Mouse (Mus musculus) right cerebral cortex, adult 2 months (tissue): ENCODE data around the gene Prpf18.
A peak's percentile ranks its signal among the peaks of the same experiment; 100 is the strongest.
"Not testable (repeated sequence)": the region's sequence is repeated elsewhere in the genome, so short reads cannot be mapped to it uniquely, and the experiment has no call there.

Experiments
- DNase-seq, 2 experiments: peaks; one replicate each; pipeline ENCODE4 v3.0.0; 2021 to 2022; ENCODE audit warnings: low spot score in 2 of 2

The Prpf18 gene

DNA sequence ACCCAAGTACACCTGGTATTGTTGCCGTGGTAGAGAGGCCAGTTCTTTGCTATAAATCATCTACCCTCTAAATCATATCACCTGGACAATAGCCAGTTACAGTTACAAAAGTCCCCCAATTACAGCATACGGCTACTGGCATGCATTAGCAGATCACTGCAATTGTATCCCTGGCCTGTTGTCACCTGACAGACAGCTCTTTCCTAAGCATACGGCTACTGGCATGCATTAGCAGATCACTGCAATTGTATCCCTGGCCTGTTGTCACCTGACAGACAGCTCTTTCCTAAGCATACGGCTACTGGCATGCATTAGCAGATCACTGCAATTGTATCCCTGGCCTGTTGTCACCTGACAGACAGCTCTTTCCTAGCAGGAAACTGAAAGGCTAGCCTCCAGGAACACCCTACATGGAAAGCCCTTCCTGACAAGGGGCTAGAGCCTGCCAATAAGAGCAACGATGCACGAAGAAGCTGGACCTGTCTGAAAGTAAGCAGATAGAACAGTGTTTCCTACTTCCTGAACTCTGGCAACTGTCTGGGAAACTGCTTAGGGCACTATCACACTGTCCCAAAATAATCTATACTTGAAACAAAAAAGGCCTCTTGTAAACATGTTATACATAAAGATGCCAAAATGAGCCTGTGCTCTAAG is 37.5 kb downstream of the Prpf18 start:
- DNase-seq, result not testable (repeated sequence)

GRCm38 (mm10) chr2:4611704-4612103 is 40.2 kb downstream of the Prpf18 start:
- no peak for DNase-seq

- no peak for DNase-seq
These were observed 40.6 kb downstream of the Prpf18 start for GRCm38 (mm10) chr2:4611295-4611694.

GRCm38 (mm10) chr2:4609433-4609832 is 42.5 kb downstream of the Prpf18 start:
- no peak for DNase-seq

- no peak for DNase-seq
These were observed 43.7 kb downstream of the Prpf18 start for GRCm38 (mm10) chr2:4608253-4608652.

DNA sequence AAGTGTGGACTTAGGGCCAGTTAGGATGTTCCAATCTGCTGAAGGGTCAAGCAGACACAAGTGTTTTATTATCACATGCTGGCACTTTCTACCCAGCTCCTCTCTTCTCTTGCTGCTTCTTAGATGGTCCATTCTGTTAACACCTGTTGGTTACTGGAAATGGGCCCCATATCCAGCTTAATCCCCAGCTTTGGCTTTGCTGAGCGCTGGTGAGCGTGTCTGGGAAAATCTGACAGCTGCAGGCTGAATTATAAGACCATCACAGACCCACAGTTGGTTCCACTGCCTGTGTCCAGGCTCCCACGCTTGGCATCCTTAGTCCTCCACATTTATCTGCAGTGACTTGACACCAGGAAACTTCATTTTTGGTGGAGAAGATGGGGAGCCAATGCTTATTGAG is 45.4 kb downstream of the Prpf18 start:
- DNase-seq, result no peak

- DNase-seq, result no peak
These were observed 48.5 kb downstream of the Prpf18 start for GRCm38 (mm10) chr2:4603361-4603945.

DNA sequence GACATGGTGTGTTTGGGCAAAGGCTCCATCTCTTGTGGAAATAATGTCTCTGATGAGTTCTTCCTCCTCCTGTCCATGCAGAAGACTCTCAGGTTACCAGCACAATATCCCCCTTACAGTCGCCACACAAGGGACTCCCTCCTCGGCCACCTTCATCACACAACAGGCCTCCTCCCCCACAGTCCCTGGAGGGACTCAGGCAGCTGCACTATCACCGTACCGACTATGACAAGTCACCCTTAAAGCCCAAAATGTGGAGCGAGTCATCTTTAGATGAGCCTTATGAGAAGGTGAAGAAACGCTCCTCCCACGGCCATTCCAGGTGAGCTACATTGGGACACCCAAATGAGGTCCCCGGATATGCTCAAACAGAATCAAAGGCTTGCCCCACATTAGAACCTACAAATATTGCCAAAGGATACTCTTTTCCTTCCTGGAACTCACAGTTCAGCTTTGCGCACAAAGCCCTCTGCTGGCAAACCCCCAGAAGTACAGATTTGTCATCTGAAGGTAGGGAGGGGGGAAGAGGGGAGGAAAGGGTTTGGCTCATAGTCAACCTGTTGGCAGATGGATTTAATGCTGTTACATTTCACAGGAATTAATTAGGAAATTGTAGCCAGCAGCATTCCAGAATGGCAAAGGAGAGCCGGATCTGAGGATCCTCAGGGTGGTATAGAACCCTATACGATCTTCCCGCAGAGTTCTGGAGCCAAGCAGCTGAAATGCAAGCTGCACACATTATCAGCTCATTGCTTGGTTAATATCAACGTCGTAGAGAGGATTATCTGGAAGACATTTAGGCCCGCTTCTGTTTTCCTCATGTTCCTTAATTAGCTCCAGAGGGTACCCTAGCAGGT is 50.7 kb downstream of the Prpf18 start:
- DNase-seq, result peak; percentile 58 to 80

GRCm38 (mm10) chr2:4596992-4597391 is 54.9 kb downstream of the Prpf18 start:
- no peak for DNase-seq

- DNase-seq, result no peak
These were observed 58.0 kb downstream of the Prpf18 start for GRCm38 (mm10) chr2:4593878-4594387.

DNA sequence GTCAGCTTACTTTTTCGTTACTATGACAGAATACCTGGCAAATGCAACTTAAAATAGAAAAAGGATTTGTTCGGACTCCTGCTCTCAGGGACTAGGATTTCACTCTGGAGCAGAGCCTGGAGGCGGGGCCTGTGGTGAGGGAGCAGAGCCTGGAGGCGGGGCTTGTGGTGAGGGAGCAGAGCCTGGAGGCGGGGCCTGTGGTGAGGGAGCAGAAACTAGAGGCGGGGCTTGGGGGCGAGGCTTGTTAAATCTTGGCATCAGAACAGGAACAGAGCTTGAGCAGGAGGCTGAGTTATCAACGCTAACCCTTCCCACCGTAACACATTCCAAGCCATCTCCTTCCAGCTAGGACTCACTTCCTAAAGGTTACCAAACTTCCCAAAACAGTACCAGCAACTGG is 58.5 kb downstream of the Prpf18 start:
- DNase-seq, result no peak

DNA sequence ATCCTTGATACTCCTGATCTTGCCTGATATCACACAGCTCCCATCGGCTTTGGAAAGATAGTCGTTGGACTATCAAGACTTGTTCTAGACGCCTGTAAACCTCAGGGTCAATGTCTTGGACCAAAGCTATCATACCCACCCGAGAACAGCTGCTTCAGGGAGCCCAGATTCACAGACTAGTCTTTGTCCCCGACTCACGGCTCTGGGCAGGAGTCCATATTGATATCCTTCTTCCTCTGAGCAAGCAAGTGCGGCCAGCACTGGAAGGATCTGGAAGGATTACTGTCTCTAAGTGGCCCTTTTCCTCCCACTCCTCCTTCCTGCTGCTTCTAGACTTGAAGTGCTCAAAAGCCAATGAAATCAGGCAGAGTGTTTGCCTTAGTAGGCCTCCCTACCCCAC is 59.2 kb downstream of the Prpf18 start:
- DNase-seq, result no peak

- no peak for DNase-seq
These were observed 60.3 kb downstream of the Prpf18 start for GRCm38 (mm10) chr2:4591647-4592046.

DNA sequence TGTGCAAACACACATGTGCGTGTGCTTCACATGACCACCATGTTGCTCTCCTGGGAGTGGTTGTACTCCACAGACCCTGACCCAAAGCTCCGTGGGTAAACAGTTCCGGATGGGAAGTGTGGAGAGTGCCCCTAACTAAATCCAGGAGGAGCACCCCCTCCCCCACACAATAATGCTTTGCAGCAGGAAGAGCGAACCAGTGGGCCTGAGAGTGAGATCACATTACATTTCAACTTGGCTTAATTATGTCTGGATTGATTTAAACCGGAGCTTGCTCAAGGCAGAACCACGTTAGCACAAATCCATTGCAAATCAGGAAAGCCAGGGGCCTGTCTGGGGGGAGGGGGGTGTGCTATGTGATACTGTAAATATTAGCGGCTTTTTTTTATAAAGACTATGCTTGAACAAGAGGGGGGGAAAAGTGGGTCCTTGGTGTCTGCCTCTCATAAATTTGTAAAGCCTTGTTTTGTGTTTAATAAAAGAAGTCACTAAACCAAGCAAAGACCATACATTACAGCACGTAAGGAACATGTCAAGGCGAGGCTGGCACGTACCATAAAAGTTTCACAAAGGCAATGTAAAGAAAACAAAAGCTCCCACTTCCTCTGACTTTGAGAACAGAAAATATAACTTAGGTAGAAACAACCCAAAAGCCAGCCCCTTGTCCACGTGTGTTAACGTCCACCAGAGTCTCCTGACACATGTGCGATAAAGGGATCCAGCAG is 64.1 kb downstream of the Prpf18 start:
- no peak for DNase-seq

- no peak for DNase-seq
These were observed 65.7 kb downstream of the Prpf18 start for GRCm38 (mm10) chr2:4586245-4586644.

GRCm38 (mm10) chr2:4584252-4584651 is 67.7 kb downstream of the Prpf18 start:
- DNase-seq, result no peak

DNA sequence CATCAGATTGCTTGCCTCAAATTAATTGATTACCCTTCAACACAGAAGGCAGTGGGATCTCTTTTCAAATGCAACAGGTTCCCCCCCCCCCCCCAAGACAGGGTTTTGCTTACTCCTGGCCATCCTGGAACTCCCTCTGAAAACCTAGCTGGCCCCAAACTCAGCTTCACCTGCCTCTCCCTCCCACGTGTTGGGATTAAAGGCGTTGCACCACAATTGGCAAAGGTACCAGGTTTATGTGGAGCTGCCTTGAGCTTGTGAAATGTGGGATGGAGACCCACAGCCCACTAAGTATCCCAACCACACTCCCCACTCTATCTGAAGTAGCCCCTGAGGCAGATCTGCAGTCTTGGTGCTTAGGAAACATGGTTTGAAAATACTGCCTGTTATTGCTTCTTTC is 69.0 kb downstream of the Prpf18 start:
- DNase-seq, result no peak

- DNase-seq, result no peak
These were observed 71.2 kb downstream of the Prpf18 start for GRCm38 (mm10) chr2:4580666-4581065.

DNA sequence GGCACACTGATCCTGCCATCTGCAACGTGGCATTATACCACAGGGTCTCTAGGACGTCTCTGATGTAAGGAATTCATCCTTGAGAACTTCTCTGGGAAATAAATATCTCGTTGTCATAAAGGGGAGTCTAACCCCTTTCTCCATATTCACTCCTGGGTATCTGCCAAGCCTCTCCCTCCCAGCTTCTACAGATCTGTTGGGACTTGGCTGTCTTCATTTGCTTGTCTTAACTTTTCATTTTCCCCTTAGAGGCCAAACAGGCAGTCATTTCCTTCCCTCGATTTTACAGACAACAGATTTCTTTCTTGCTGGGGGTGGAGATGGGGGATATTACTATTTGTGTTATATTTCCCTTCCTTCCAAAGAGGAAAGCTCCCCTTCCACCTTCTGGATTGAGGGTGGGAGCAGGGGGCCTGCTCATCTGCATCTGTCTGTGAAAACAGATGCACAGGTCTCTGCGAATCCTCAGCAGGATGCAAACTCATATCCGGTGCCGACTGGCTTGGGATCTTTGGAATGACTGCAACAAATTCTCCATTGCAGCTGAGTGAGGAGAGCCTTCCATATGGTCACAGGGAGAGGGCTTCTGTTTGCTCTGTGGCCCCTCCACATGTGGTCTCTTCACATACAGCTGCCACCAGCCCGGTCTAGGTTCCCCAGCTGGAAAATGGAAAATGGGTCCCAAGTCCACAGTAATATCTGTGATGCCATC is 72.4 kb downstream of the Prpf18 start:
- DNase-seq, result no peak

DNA sequence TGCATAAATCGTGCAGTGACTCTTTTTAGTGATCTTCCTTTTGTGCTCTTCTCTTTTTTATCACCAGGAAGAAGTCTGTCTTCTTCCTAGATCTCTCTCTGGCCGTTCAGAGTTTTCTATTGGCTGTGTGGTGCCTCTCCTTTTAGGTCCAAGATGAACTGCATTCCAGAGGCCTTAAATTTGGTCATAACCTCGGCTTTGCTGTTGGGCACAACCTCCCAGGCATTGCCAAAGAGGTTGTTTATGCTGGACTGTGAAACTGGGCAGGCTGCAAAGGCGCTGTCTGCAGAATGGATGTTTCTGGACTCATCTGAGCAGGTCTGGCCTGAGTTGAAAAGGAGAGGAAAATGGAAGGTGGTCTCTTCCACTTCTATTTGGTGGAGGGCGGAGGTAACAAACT is 73.6 kb downstream of the Prpf18 start:
- DNase-seq, result no peak

- DNase-seq, result no peak
These were observed 75.9 kb downstream of the Prpf18 start for GRCm38 (mm10) chr2:4575975-4576374.
